Mouse (Mus musculus) testis, adult 2 months (tissue): ENCODE data around the gene Dennd2d. TPM values are rescaled to one million over a fixed set of nuclear protein-coding genes. Genes with fewer than 3 reads are reported as not detected.
A peak's percentile ranks its signal among the peaks of the same experiment; 100 is the strongest.

Experiments
- H3K27ac ChIP-seq: fragments of 200-500 bp; 2 replicates; pipeline ENCODE4 v1.5.1; 2012; ENCODE audit warnings: low read depth, low read length; ENCODE audit not compliant: control insufficient read depth, insufficient read depth
- H3K27me3 ChIP-seq: fragments of 200-500 bp; 2 replicates; pipeline ENCODE4 v1.6.1; 2012; ENCODE audit warnings: mild to moderate bottlenecking, low read length, moderate library complexity; ENCODE audit not compliant: control insufficient read depth, insufficient read depth
- H3K36me3 ChIP-seq: fragments of 200-500 bp; 2 replicates; pipeline ENCODE4 v1.6.1; 2012; ENCODE audit warnings: mild to moderate bottlenecking, low read length; ENCODE audit not compliant: control insufficient read depth, insufficient read depth
- H3K4me1 ChIP-seq: fragments of 200-500 bp; 2 replicates; pipeline ENCODE4 v1.6.1; 2012; ENCODE audit warnings: low read length; ENCODE audit not compliant: control insufficient read depth, insufficient read depth
- H3K4me3 ChIP-seq: fragments of 200-500 bp; 2 replicates; pipeline ENCODE4 v1.5.1; 2012; ENCODE audit warnings: low read depth, mild to moderate bottlenecking, low read length, moderate library complexity, mixed read lengths; ENCODE audit not compliant: control insufficient read depth
- CTCF ChIP-seq: fragments of 200-500 bp; IDR thresholded peaks from 2 replicates; pipeline ENCODE4 v1.5.1; 2012; ENCODE audit warnings: low read depth, mild to moderate bottlenecking, inconsistent platforms, low read length, moderate library complexity; ENCODE audit not compliant: control insufficient read depth, insufficient read depth, insufficient replicate concordance
- POLR2A ChIP-seq: fragments of 200-500 bp; IDR thresholded peaks from 2 replicates; pipeline ENCODE4 v1.6.1; 2012; ENCODE audit warnings: low read depth, mild to moderate bottlenecking, inconsistent platforms, low read length, moderate library complexity; ENCODE audit not compliant: control insufficient read depth
- polyA plus RNA-seq: library from polyadenylated mRNA; depleted of rRNA; stranded (reverse); fragments of >200 nt; gene quantifications from 2 replicates; pipeline ENCODE4 v1.2.3, GENCODE M21; 2012; rRNA removed

Gene Dennd2d
- 0.17 and 0.31 TPM in 2 replicates for polyA plus RNA-seq

GRCm38 (mm10) chr3:106482281-106483081, at the start of gene Dennd2d:
TSS of gene Dennd2d (plus strand) at chr3:106482405.
- Histone ChIP-seq H3K4me1 (peaks cover 6% of the 10 kb centered on the region), H3K4me3 (peak within 1 kb of the TSS; percentile 50), H3K36me3 (no peaks in the 10 kb centered on the region), H3K27me3 (no peaks in the 10 kb centered on the region), H3K27ac (no peak within 1 kb of the TSS)
- TF ChIP-seq CTCF: no peak
- TF ChIP-seq POLR2A: no peak

GRCm38 (mm10) chr3:106448571-106448970, 33.6 kb upstream of the Dennd2d start:
- no peak for TF ChIP-seq POLR2A
- peak; percentile 12; the same call in 1 of the 2 replicates for TF ChIP-seq CTCF
- Histone ChIP-seq H3K4me3 (no peak overlapping the region), H3K27me3 (no peaks in the 10 kb centered on the region)

GRCm38 (mm10) chr3:106448995-106449394, 33.2 kb upstream of the Dennd2d start:
- no peaks in the 10 kb centered on the region for H3K4me1 ChIP-seq
- no peak overlapping the region for H3K4me3 ChIP-seq
- H3K27me3 ChIP-seq: no peaks in the 10 kb centered on the region
- H3K27ac ChIP-seq: no peak overlapping the region
- no peaks in the 10 kb centered on the region for H3K36me3 ChIP-seq
- no peak for TF ChIP-seq POLR2A
- TF ChIP-seq CTCF: no peak

More at GRCm38 (mm10) chr3:106448571-106448970, 33.6 kb upstream of the Dennd2d start:
- Histone ChIP-seq H3K4me1 (no peaks in the 10 kb centered on the region), H3K36me3 (no peaks in the 10 kb centered on the region), H3K27ac (no peak overlapping the region)

GRCm38 (mm10) chr3:106449567-106449966, 32.6 kb upstream of the Dennd2d start:
- TF ChIP-seq CTCF (no peak), POLR2A (no peak)
- H3K27me3 ChIP-seq: no peaks in the 10 kb centered on the region
- no peak overlapping the region for H3K4me3 ChIP-seq
- H3K4me1 ChIP-seq: no peaks in the 10 kb centered on the region
- H3K36me3 ChIP-seq: no peaks in the 10 kb centered on the region
- H3K27ac ChIP-seq: no peak overlapping the region

- H3K36me3 ChIP-seq: no peaks in the 10 kb centered on the region
- H3K27me3 ChIP-seq: no peaks in the 10 kb centered on the region
- TF ChIP-seq POLR2A (no peak), CTCF (no peak)
- no peak overlapping the region for H3K4me3 ChIP-seq
- no peak overlapping the region for H3K27ac ChIP-seq
- no peaks in the 10 kb centered on the region for H3K4me1 ChIP-seq
These were observed 29.6 kb upstream of the Dennd2d start for GRCm38 (mm10) chr3:106452616-106453015.

GRCm38 (mm10) chr3:106457298-106457869, 24.8 kb upstream of the Dennd2d start:
- no peaks in the 10 kb centered on the region for H3K27me3 ChIP-seq
- no peak overlapping the region for H3K27ac ChIP-seq
- H3K36me3 ChIP-seq: no peaks in the 10 kb centered on the region
- H3K4me3 ChIP-seq: no peak overlapping the region
- H3K4me1 ChIP-seq: no peaks in the 10 kb centered on the region
- TF ChIP-seq POLR2A: no peak
- no peak for TF ChIP-seq CTCF

- TF ChIP-seq POLR2A (no peak), CTCF (no peak)
- H3K4me3 ChIP-seq: no peak overlapping the region
These were observed 20.1 kb upstream of the Dennd2d start for GRCm38 (mm10) chr3:106462059-106462470.

More at GRCm38 (mm10) chr3:106462059-106462470, 20.1 kb upstream of the Dennd2d start:
- Histone ChIP-seq H3K27me3 (no peaks in the 10 kb centered on the region), H3K4me1 (no peaks in the 10 kb centered on the region), H3K27ac (no peak overlapping the region), H3K36me3 (no peaks in the 10 kb centered on the region)
